Comparison of ENCODE assay signal across 19 mouse cellular contexts in the genomic region with DNA sequence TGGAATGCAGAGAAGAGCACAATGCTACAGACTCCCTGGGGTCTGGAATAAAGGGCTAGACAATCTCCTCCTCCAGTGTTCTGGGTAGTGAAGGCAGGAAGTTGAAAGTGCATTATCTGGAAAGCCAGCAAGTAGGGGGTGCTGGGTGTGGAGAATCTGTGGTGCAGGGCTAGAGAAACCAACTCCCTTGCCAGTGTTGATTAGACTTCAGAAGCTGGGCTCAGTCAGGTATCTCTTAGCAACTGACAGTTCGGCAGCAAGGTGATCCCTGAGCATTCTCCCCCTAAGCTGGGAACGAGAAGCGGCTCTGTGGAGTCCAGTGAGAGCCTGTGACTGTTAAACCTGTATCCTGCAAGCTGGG.
DNase-seq lines count a peak whose midpoint lies in the region; ATAC-seq and TF ChIP-seq lines count a peak whose summit lies in the region.
"Had no signal": no experiment of that assay in that cellular context is flagged by ENCODE, and none has a peak within 500 bp of the region (broad histone marks: within the 10 kb centered on the region; RNA-seq: fewer than 3 reads in every experiment).

No protein-coding gene starts in this region.

- TF ChIP-seq CTCF in MEL (IDR thresholded peaks at IDR 0.05 in 2 of 3, conservative IDR thresholded peaks at IDR 0.05 in 1 of 3; ENCODE audit: control insufficient read depth in 1 of 3, insufficient read depth in 1 of 3, low read depth in 2 of 3, low read length in 3 of 3, poor library complexity in 1 of 3, severe bottlenecking in 1 of 3): no peak
- TF ChIP-seq CTCF in liver, postnatal 0 days (IDR thresholded peaks at IDR 0.05; ENCODE audit: low read depth): no peak
- TF ChIP-seq CTCF in forebrain, postnatal 0 days (IDR thresholded peaks at IDR 0.05; ENCODE audit: low read depth): no peak

- TF ChIP-seq EP300 in MEL (IDR thresholded peaks at IDR 0.05; ENCODE audit: low read depth in 1 of 2, low read length in 2 of 2): peak; percentile 43 to 67
- peak; percentile 86 for TF ChIP-seq EP300 in liver, postnatal 0 days (IDR thresholded peaks at IDR 0.05; ENCODE audit: low read depth)

- TF ChIP-seq RAD21 in MEL (IDR thresholded peaks at IDR 0.05; ENCODE audit: low read depth, low read length): no peak

- no peaks in the 10 kb centered on the region for H3K36me3 ChIP-seq in MEL (ENCODE audit: control insufficient read depth in 1 of 2, insufficient read depth in 2 of 2, low read length in 2 of 2)
- H3K36me3 ChIP-seq in liver, postnatal 0 days (replicated peaks; ENCODE audit: insufficient read depth, low read length): no peaks in the 10 kb centered on the region
- no peaks in the 10 kb centered on the region for H3K36me3 ChIP-seq in forebrain, postnatal 0 days (ENCODE audit: insufficient read depth)
- H3K36me3 ChIP-seq: forebrain, embryonic 12.5 days; kidney, embryonic 15.5 days had no signal

- DNase-seq in MEL (ENCODE audit: low read depth, low spot score): peak; percentile 47
- DNase-seq in ZHBTc4 (ENCODE audit: low read depth, low spot score): peak; percentile 42
- no peak for DNase-seq in liver, postnatal 0 days
- no peak for DNase-seq in forebrain, postnatal 0 days
- DNase-seq in frontal cortex, adult 2 months (ENCODE audit: extremely low spot score in 1 of 2, low spot score in 1 of 2): no peak
- DNase-seq in B cell, adult 2 months: no peak
- DNase-seq: adrenal gland, postnatal 14 days; cerebellum, adult 9-11 months; gastrocnemius, postnatal 25 days; heart, postnatal 14 days; layer of hippocampus, postnatal 36 days had no signal

- TF ChIP-seq POLR2A in MEL (IDR thresholded peaks at IDR 0.05; ENCODE audit: control insufficient read depth in 1 of 2, insufficient read depth in 1 of 2, low read depth in 1 of 2, low read length in 2 of 2, poor library complexity in 1 of 2): no peak

- H3K27ac ChIP-seq in MEL (ENCODE audit: control insufficient read depth, low read depth, low read length): no peak overlapping the region
- no peak overlapping the region; the same call in 1 of the 2 replicates for H3K27ac ChIP-seq in liver, postnatal 0 days (ENCODE audit: low read depth)
- H3K27ac ChIP-seq in forebrain, postnatal 0 days (ENCODE audit: low read depth, low read length): no peak overlapping the region
- H3K27ac ChIP-seq: forebrain, embryonic 12.5 days; hindbrain, embryonic 14.5 days; kidney, embryonic 15.5 days had no signal

- peak; percentile 82 for ATAC-seq in erythroid progenitor cell, adult 5-6 weeks (replicated peaks; ENCODE audit: low FRiP score, poor library complexity, severe bottlenecking)
- peak; percentile 88 for ATAC-seq in liver, postnatal 0 days
- ATAC-seq in forebrain, postnatal 0 days: no peak
- ATAC-seq: activated CD4-positive, CD25-positive, alpha-beta regulatory T cell, adult 4 months; intestine, embryonic 16.5 days; midbrain, embryonic 16.5 days had no signal

- no peak overlapping the region for H3K4me3 ChIP-seq in MEL (ENCODE audit: control insufficient read depth in 1 of 2, insufficient read depth in 1 of 2, low read depth in 2 of 2, low read length in 2 of 2)
- H3K4me3 ChIP-seq in liver, postnatal 0 days (ENCODE audit: low read depth, low read length): no peak overlapping the region
- H3K4me3 ChIP-seq in forebrain, postnatal 0 days (ENCODE audit: low read depth, low read length): no peak overlapping the region
- H3K4me3 ChIP-seq: forebrain, embryonic 12.5 days; kidney, embryonic 15.5 days had no signal

- H3K4me1 ChIP-seq in MEL (ENCODE audit: control insufficient read depth in 1 of 2, insufficient read depth in 2 of 2, low read length in 2 of 2): no peaks in the 10 kb centered on the region
- H3K4me1 ChIP-seq in liver, postnatal 0 days (ENCODE audit: insufficient read depth): no peaks in the 10 kb centered on the region
- H3K4me1 ChIP-seq in forebrain, postnatal 0 days (ENCODE audit: insufficient read depth): no peaks in the 10 kb centered on the region
- H3K4me1 ChIP-seq: forebrain, embryonic 12.5 days; kidney, embryonic 15.5 days had no signal

- H3K9me3 ChIP-seq in MEL (replicated peaks; ENCODE audit: insufficient read depth, low read length): no peaks in the 10 kb centered on the region
- no peaks in the 10 kb centered on the region for H3K9me3 ChIP-seq in liver, postnatal 0 days (ENCODE audit: low read length)
- no peaks in the 10 kb centered on the region for H3K9me3 ChIP-seq in forebrain, postnatal 0 days (ENCODE audit: low read length)
- H3K9me3 ChIP-seq: forebrain, embryonic 12.5 days; kidney, embryonic 15.5 days had no signal

- no peaks in the 10 kb centered on the region for H3K27me3 ChIP-seq in MEL (ENCODE audit: control insufficient read depth in 1 of 2, insufficient read depth in 2 of 2, low read length in 2 of 2)
- H3K27me3 ChIP-seq in liver, postnatal 0 days (ENCODE audit: insufficient read depth, low read length): 0 out of 2 replicates have a peak, but pooled peaks cover 4% of the 10 kb centered on the region
- no peaks in the 10 kb centered on the region for H3K27me3 ChIP-seq in forebrain, postnatal 0 days (ENCODE audit: insufficient read depth, low read length)
- H3K27me3 ChIP-seq: forebrain, embryonic 12.5 days had no signal

- H3K4me2 ChIP-seq in liver, postnatal 0 days (ENCODE audit: low read depth, low read length): no peak overlapping the region
- no peak overlapping the region for H3K4me2 ChIP-seq in forebrain, postnatal 0 days (ENCODE audit: low read depth)
- H3K4me2 ChIP-seq: forebrain, embryonic 12.5 days; heart, embryonic 11.5 days; hindbrain, embryonic 14.5 days; kidney, embryonic 15.5 days had no signal

- H3K79me2 ChIP-seq in MEL (ENCODE audit: control insufficient read depth, insufficient read depth, low read length, poor library complexity): no peaks in the 10 kb centered on the region

- WGBS in liver, postnatal 0 days (ENCODE audit: insufficient replicate concordance): 21% methylated on average over 3 of the region's 3 CpGs
- 42% methylated on average over 3 of the region's 3 CpGs for WGBS in forebrain, postnatal 0 days

- no peak overlapping the region for H3K9ac ChIP-seq in MEL (ENCODE audit: control insufficient read depth, low read depth, low read length, poor library complexity, severe bottlenecking)
- H3K9ac ChIP-seq in liver, postnatal 0 days (replicated peaks): no peak overlapping the region
- no peak overlapping the region for H3K9ac ChIP-seq in forebrain, postnatal 0 days
- H3K9ac ChIP-seq: forebrain, embryonic 12.5 days; hindbrain, embryonic 14.5 days; kidney, embryonic 15.5 days had no signal

TF ChIP-seq in MEL, 35 proteins besides CTCF, POLR2A, EP300 and RAD21:
- TF ChIP-seq MAZ (IDR thresholded peaks at IDR 0.05; ENCODE audit: low read depth, low read length) (no peak), ZKSCAN1 (IDR thresholded peaks at IDR 0.05; ENCODE audit: low read depth, low read length) (no peak), ZMIZ1 (IDR thresholded peaks at IDR 0.05; ENCODE audit: low read depth, low read length) (no peak), GABPA (IDR thresholded peaks at IDR 0.05; ENCODE audit: low read depth, low read length) (no peak), GATA1 (IDR thresholded peaks at IDR 0.05; ENCODE audit: low read depth, low read length) (peak; percentile 35; the same call in 1 of the 2 replicates), NELFE (IDR thresholded peaks at IDR 0.05; ENCODE audit: low read depth, low read length) (no peak), MAX (IDR thresholded peaks at IDR 0.05; ENCODE audit: low read length) (no peak), BHLHE40 (IDR thresholded peaks at IDR 0.05; ENCODE audit: borderline replicate concordance, low read depth, low read length) (no peak), SIN3A (IDR thresholded peaks at IDR 0.05; ENCODE audit: low read length) (no peak), MEF2A (IDR thresholded peaks at IDR 0.05; ENCODE audit: extremely low read depth, insufficient replicate concordance, low read depth, low read length, poor library complexity, severe bottlenecking) (no peak), TAL1 (IDR thresholded peaks at IDR 0.05; ENCODE audit: low read length) (peak; percentile 74)
TF ChIP-seq in MEL: peak in this region for 2.

Comparison
In these comparisons a context has a peak if more than half of its experiments do, and no peak if none do; other contexts are left out.
1. DNase-seq: peak in MEL (single experiment) and ZHBTc4 (single experiment); none in liver, postnatal 0 days (single experiment), forebrain, postnatal 0 days (single experiment), frontal cortex, adult 2 months (0 of 2) and B cell, adult 2 months (0 of 2).